Mouse (Mus musculus) neural tube, embryonic 14.5 days (tissue): ENCODE data around the gene Dytn. TPM values are rescaled to one million over a fixed set of nuclear protein-coding genes. Genes with fewer than 3 reads are reported as not detected.
"Not testable (repeated sequence)": the region's sequence is repeated elsewhere in the genome, so short reads cannot be mapped to it uniquely, and the experiment has no call there.

Experiments
- ATAC-seq: fragments of 200-750 bp; cut with Nextera tagmentation; 2 replicates; pipeline ENCODE4 v1.8.0; 2017; ENCODE audit warnings: low read depth, mild to moderate bottlenecking, moderate TSS enrichment, moderate library complexity
- H3K27ac ChIP-seq: fragments of 300-500 bp; sonication (generic); 2 replicates; pipeline ENCODE4 v1.5.1; 2014; ENCODE audit warnings: low read depth, mild to moderate bottlenecking, control low read depth, low read length, moderate library complexity, mixed read lengths
- H3K27me3 ChIP-seq: fragments of 300-500 bp; sonication (generic); 2 replicates; pipeline ENCODE4 v1.6.1; 2014; ENCODE audit warnings: low read length; ENCODE audit not compliant: control insufficient read depth, insufficient read depth
- H3K36me3 ChIP-seq: fragments of 300-500 bp; sonication (generic); 2 replicates; pipeline ENCODE4 v1.6.1; 2014; ENCODE audit warnings: low read length, mixed read lengths; ENCODE audit not compliant: control insufficient read depth, insufficient read depth
- H3K4me1 ChIP-seq: fragments of 300-500 bp; sonication (generic); 2 replicates; pipeline ENCODE4 v1.6.1; 2014; ENCODE audit warnings: low read length; ENCODE audit not compliant: control insufficient read depth, insufficient read depth
- H3K4me2 ChIP-seq: fragments of 300-500 bp; sonication (generic); 2 replicates; pipeline ENCODE4 v1.6.1; 2014; ENCODE audit warnings: mild to moderate bottlenecking, low read depth, low read length, control low read depth
- H3K4me3 ChIP-seq: fragments of 300-500 bp; sonication (generic); 2 replicates; pipeline ENCODE4 v1.5.1; 2014; ENCODE audit warnings: low read depth, low read length, control low read depth, mixed read lengths
- H3K9ac ChIP-seq: fragments of 300-500 bp; sonication (generic); replicated peaks from 2 replicates; pipeline ENCODE4 v1.6.1; 2014; ENCODE audit warnings: low read depth, mild to moderate bottlenecking, control low read depth, low read length, mixed read lengths
- H3K9me3 ChIP-seq: fragments of 300-500 bp; sonication (generic); 2 replicates; pipeline ENCODE4 v1.6.1; 2016; ENCODE audit warnings: low read length; ENCODE audit not compliant: control insufficient read depth
- WGBS: fragments of 180-500 bp; shearing (Covaris S2); extraction: QIAGEN DNeasy Blood & Tissue Kit; methylation state at CpG from one replicate; pipeline ENCODE4 v1.1.7; 2014; 5-methylcytosine and 5-hydroxymethylcytosine counted together
- polyA plus RNA-seq: library from polyadenylated mRNA; unstranded; fragments of >200 nt; fragmentation: Nextera tagmentation; extraction: Ambion mirVana; gene quantifications from 2 replicates; pipeline ENCODE4 v1.2.1, GENCODE M21; 2014

The Dytn gene
- polyA plus RNA-seq, 1 experiment from 2014 or later = not detected

- H3K9ac ChIP-seq = 0 out of 2 replicates have a peak overlapping the region, but pooled peaks have one; percentile 8
- 21% methylated on average over 13 of the region's 13 CpGs for WGBS
- H3K4me2 ChIP-seq = peak overlapping the region; percentile 32
- no peaks in the 10 kb centered on the region for H3K9me3 ChIP-seq
- peak overlapping the region; percentile 30; the same call in 1 of the 2 replicates for H3K27ac ChIP-seq
- H3K36me3 ChIP-seq = no peaks in the 10 kb centered on the region
- no peaks in the 10 kb centered on the region for H3K27me3 ChIP-seq
- H3K4me3 ChIP-seq = no peak overlapping the region
- ATAC-seq = 0 out of 2 replicates have a peak, but pooled peaks have one; percentile 44
- peaks cover 14% of the 10 kb centered on the region; the same call in 1 of the 2 replicates for H3K4me1 ChIP-seq
Observed at GRCm38 (mm10) chr1:63667949-63668851, 18.5 kb downstream of the Dytn start.

- no peak overlapping the region for H3K9ac ChIP-seq
- no peak overlapping the region for H3K4me3 ChIP-seq
- H3K9me3 ChIP-seq = no peaks in the 10 kb centered on the region
- no peaks in the 10 kb centered on the region for H3K36me3 ChIP-seq
- 34% methylated on average over 9 of the region's 9 CpGs for WGBS
- no peak overlapping the region for H3K27ac ChIP-seq
- H3K4me2 ChIP-seq = peak overlapping the region; percentile 32; the same call in 1 of the 2 replicates
- H3K27me3 ChIP-seq = no peaks in the 10 kb centered on the region
- ATAC-seq = peak; percentile 35; the same call in 1 of the 2 replicates
- peaks cover 14% of the 10 kb centered on the region; the same call in 1 of the 2 replicates for H3K4me1 ChIP-seq
Observed at GRCm38 (mm10) chr1:63667201-63667948, 19.4 kb downstream of the Dytn start.

GRCm38 (mm10) chr1:63666089-63666488 is 20.6 kb downstream of the Dytn start:
- 92% methylated on average over 2 of the region's 2 CpGs for WGBS
- Histone ChIP-seq H3K4me2 (no peak overlapping the region), H3K27ac (no peak overlapping the region), H3K4me1 (peaks cover 14% of the 10 kb centered on the region; the same call in 1 of the 2 replicates), H3K9ac (no peak overlapping the region), H3K27me3 (no peaks in the 10 kb centered on the region), H3K4me3 (no peak overlapping the region), H3K36me3 (no peaks in the 10 kb centered on the region), H3K9me3 (no peaks in the 10 kb centered on the region)
- no peak for ATAC-seq

GRCm38 (mm10) chr1:63659591-63659990 is 27.1 kb downstream of the Dytn start:
- H3K4me1 ChIP-seq = no peaks in the 10 kb centered on the region
- WGBS = 2% methylated on average over 7 of the region's 7 CpGs
- H3K27ac ChIP-seq = no peak overlapping the region
- H3K9ac ChIP-seq = no peak overlapping the region
- H3K4me2 ChIP-seq = no peak overlapping the region
- H3K9me3 ChIP-seq = no peaks in the 10 kb centered on the region
- no peaks in the 10 kb centered on the region for H3K27me3 ChIP-seq
- ATAC-seq = peak; percentile 68; the same call in 1 of the 2 replicates
- no peak overlapping the region for H3K4me3 ChIP-seq
- H3K36me3 ChIP-seq = no peaks in the 10 kb centered on the region

GRCm38 (mm10) chr1:63658016-63658415 is 28.7 kb downstream of the Dytn start:
- H3K9ac ChIP-seq = no peak overlapping the region
- ATAC-seq = peak; percentile 17; the same call in 1 of the 2 replicates
- H3K4me1 ChIP-seq = no peaks in the 10 kb centered on the region
- no peak overlapping the region for H3K4me3 ChIP-seq
- WGBS = 12% methylated on average over 6 of the region's 6 CpGs
- no peak overlapping the region for H3K4me2 ChIP-seq
- no peaks in the 10 kb centered on the region for H3K27me3 ChIP-seq
- H3K36me3 ChIP-seq = no peaks in the 10 kb centered on the region
- no peak overlapping the region for H3K27ac ChIP-seq
- H3K9me3 ChIP-seq = no peaks in the 10 kb centered on the region

GRCm38 (mm10) chr1:63639921-63640320 is 46.8 kb downstream of the Dytn start:
- Histone ChIP-seq H3K9me3 (no peaks in the 10 kb centered on the region), H3K36me3 (no peaks in the 10 kb centered on the region), H3K4me1 (no peaks in the 10 kb centered on the region), H3K9ac (no peak overlapping the region), H3K4me2 (no peak overlapping the region), H3K27ac (no peak overlapping the region), H3K27me3 (no peaks in the 10 kb centered on the region), H3K4me3 (no peak overlapping the region)
- ATAC-seq = no peak
- WGBS = 78% methylated on average over 6 of the region's 6 CpGs

- not testable (repeated sequence) for H3K4me1 ChIP-seq, H3K4me3 ChIP-seq, H3K27ac ChIP-seq, H3K27me3 ChIP-seq, H3K9me3 ChIP-seq, H3K9ac ChIP-seq, H3K36me3 ChIP-seq, H3K4me2 ChIP-seq, ATAC-seq
Observed at GRCm38 (mm10) chr1:63630390-63630789, 56.3 kb downstream of the Dytn start.

GRCm38 (mm10) chr1:63628211-63628610 is 58.5 kb downstream of the Dytn start:
- H3K27me3 ChIP-seq = no peaks in the 10 kb centered on the region
- H3K4me1 ChIP-seq = no peaks in the 10 kb centered on the region
- H3K36me3 ChIP-seq = no peaks in the 10 kb centered on the region
- H3K9me3 ChIP-seq = no peaks in the 10 kb centered on the region
- no peak overlapping the region for H3K4me2 ChIP-seq
- no peak overlapping the region for H3K4me3 ChIP-seq
- H3K27ac ChIP-seq = no peak overlapping the region
- no peak overlapping the region for H3K9ac ChIP-seq
- ATAC-seq = no peak
- 37% methylated on average over 2 of the region's 2 CpGs for WGBS

GRCm38 (mm10) chr1:63615668-63616067 is 71.1 kb downstream of the Dytn start, which contains the start of gene Gm39653:
TSS of gene Gm39653 (plus strand) at chr1:63615968.
- no peaks in the 10 kb centered on the region for H3K27me3 ChIP-seq
- WGBS = 83% methylated on average over 3 of the region's 3 CpGs
- no peak within 1 kb of the TSS for H3K4me2 ChIP-seq
- H3K36me3 ChIP-seq = no peaks in the 10 kb centered on the region
- no peaks in the 10 kb centered on the region for H3K9me3 ChIP-seq
- H3K9ac ChIP-seq = no peak within 1 kb of the TSS
- no peak within 1 kb of the TSS for H3K4me3 ChIP-seq
- H3K4me1 ChIP-seq = no peaks in the 10 kb centered on the region
- ATAC-seq = no peak
- no peak within 1 kb of the TSS for H3K27ac ChIP-seq
